Mouse (Mus musculus) small intestine, adult 2 months (tissue): ENCODE measurements around the gene Nsun2.

Source experiments
- CTCF ChIP-seq: fragments of 200-500 bp; IDR thresholded peaks from 2 replicates; pipeline ENCODE4 v1.5.1; 2012; ENCODE audit warnings: low read depth, mild to moderate bottlenecking, control low read depth, inconsistent platforms, low read length, moderate library complexity, mixed read lengths; ENCODE audit not compliant: insufficient replicate concordance, insufficient read length; ENCODE audit errors: extremely low read depth
- POLR2A ChIP-seq: fragments of 200-500 bp; IDR thresholded peaks from 2 replicates; pipeline ENCODE4 v1.6.1; 2012; ENCODE audit warnings: low read depth, mild to moderate bottlenecking, control low read depth, inconsistent platforms, low read length, moderate library complexity

GRCm38 (mm10) chr13:69525867-69526266, 7.7 kb upstream of the Nsun2 start:
- no peak for TF ChIP-seq POLR2A
- TF ChIP-seq CTCF, result no peak
